Mouse (Mus musculus) kidney, embryonic 14.5 days (tissue): ENCODE results near the gene Kcnq1. TPM values are rescaled to one million over a fixed set of nuclear protein-coding genes. Genes with fewer than 3 reads are reported as not detected.

Experiments used
- ATAC-seq: fragments of 200-750 bp; cut with Nextera tagmentation; 2 replicates; pipeline ENCODE4 v1.8.0; 2017; ENCODE audit warnings: moderate number of reproducible peaks, mild to moderate bottlenecking, moderate TSS enrichment, moderate library complexity; ENCODE audit not compliant: low FRiP score, low TSS enrichment
- H3K27ac ChIP-seq: fragments of 300-500 bp; sonication (generic); 2 replicates; pipeline ENCODE4 v1.5.1; 2014; ENCODE audit warnings: low read depth, mild to moderate bottlenecking, low read length, moderate library complexity, mixed read lengths
- H3K27me3 ChIP-seq: fragments of 300-500 bp; sonication (generic); 2 replicates; pipeline ENCODE4 v1.6.1; 2014; ENCODE audit warnings: mild to moderate bottlenecking, low read length; ENCODE audit not compliant: control insufficient read depth, insufficient read depth
- H3K36me3 ChIP-seq: fragments of 300-500 bp; sonication (generic); 2 replicates; pipeline ENCODE4 v1.6.1; 2014; ENCODE audit warnings: low read length, mixed read lengths; ENCODE audit not compliant: control insufficient read depth, insufficient read depth
- H3K4me1 ChIP-seq: fragments of 300-500 bp; sonication (generic); 2 replicates; pipeline ENCODE4 v1.6.1; 2014; ENCODE audit warnings: low read length, mixed read lengths; ENCODE audit not compliant: control insufficient read depth, insufficient read depth
- H3K4me2 ChIP-seq: fragments of 300-500 bp; sonication (generic); replicated peaks from 2 replicates; pipeline ENCODE4 v1.6.1; 2014; ENCODE audit warnings: low read depth, mild to moderate bottlenecking, low read length
- H3K4me3 ChIP-seq: fragments of 300-500 bp; sonication (generic); 2 replicates; pipeline ENCODE4 v1.5.1; 2014; ENCODE audit warnings: mild to moderate bottlenecking, low read length
- H3K9ac ChIP-seq: fragments of 300-500 bp; sonication (generic); 2 replicates; pipeline ENCODE4 v1.6.1; 2014; ENCODE audit warnings: low read depth, mild to moderate bottlenecking, low read length, moderate library complexity
- H3K9me3 ChIP-seq: fragments of 300-500 bp; sonication (generic); 2 replicates; pipeline ENCODE4 v1.6.1; 2016; ENCODE audit warnings: low read length; ENCODE audit not compliant: control insufficient read depth
- WGBS: fragments of 180-500 bp; shearing (Covaris S2); extraction: QIAGEN DNeasy Blood & Tissue Kit; methylation state at CpG from one replicate; pipeline ENCODE4 v1.1.7; 2014; 5-methylcytosine and 5-hydroxymethylcytosine counted together
- polyA plus RNA-seq: library from polyadenylated mRNA; unstranded; fragments of >200 nt; fragmentation: Nextera tagmentation; extraction: Ambion mirVana; gene quantifications from 2 replicates; pipeline ENCODE4 v1.2.1, GENCODE M21; 2014

The Kcnq1 gene
- polyA plus RNA-seq, 1 experiment from 2014 or later, result 5.4 TPM

GRCm38 (mm10) chr7:143273747-143274146, 167.6 kb downstream of the Kcnq1 start:
- Histone ChIP-seq H3K9me3 (no peaks in the 10 kb centered on the region), H3K4me1 (no peaks in the 10 kb centered on the region), H3K4me3 (no peak overlapping the region), H3K4me2 (no peak overlapping the region), H3K27ac (no peak overlapping the region), H3K9ac (no peak overlapping the region), H3K27me3 (no peaks in the 10 kb centered on the region), H3K36me3 (0 out of 2 replicates have a peak, but pooled peaks cover 3% of the 10 kb centered on the region)
- WGBS, result 80% methylated on average over 4 of the region's 4 CpGs
- ATAC-seq, result no peak

DNA sequence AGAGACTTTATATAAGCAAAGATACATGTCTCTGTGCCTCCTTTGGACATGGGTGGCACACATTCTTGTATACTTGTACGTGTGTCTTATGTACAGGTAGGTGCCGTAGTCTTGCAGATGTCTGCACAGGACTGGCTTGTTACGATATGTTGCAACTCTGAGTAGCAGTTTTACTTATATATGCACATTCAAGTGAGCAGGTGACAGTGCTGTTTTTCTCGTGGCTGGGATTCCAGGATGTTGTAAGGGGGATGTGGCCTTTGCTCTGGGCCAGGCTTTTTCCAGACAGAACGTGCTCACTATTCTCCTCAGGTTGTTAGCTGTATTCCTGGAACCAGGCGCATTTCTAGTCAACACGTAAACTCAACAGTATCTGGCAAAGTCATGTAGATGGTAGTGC, 168.9 kb downstream of the Kcnq1 start:
- Histone ChIP-seq H3K27ac (no peak overlapping the region), H3K27me3 (no peaks in the 10 kb centered on the region), H3K4me2 (no peak overlapping the region), H3K9ac (no peak overlapping the region), H3K4me1 (no peaks in the 10 kb centered on the region), H3K9me3 (no peaks in the 10 kb centered on the region), H3K36me3 (0 out of 2 replicates have a peak, but pooled peaks cover 3% of the 10 kb centered on the region), H3K4me3 (no peak overlapping the region)
- no peak for ATAC-seq
- 83% methylated on average over 7 of the region's 7 CpGs for WGBS

DNA sequence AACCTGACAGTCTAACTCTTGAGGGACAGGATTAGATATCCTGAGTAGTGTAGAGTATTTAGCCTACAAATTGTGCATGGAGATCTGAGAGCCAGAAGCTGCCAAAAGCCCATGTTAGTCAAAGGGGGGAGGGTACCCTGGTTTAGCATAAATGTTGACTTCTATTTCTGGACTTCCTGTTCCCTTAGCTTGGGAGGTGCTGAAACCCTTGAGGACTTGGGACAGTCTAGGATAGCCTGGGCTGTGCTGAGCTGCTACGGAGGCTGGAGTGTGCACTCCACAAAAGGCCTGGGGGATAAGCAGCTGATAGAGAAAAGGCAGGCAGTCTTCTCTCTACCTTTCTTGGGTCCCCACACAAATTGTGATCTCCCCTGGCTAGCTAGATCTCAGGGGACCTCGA, 177.5 kb downstream of the Kcnq1 start:
- H3K4me1 ChIP-seq, result peaks cover 12% of the 10 kb centered on the region
- no peak for ATAC-seq
- WGBS, result 76% methylated on average over 2 of the region's 2 CpGs

DNA sequence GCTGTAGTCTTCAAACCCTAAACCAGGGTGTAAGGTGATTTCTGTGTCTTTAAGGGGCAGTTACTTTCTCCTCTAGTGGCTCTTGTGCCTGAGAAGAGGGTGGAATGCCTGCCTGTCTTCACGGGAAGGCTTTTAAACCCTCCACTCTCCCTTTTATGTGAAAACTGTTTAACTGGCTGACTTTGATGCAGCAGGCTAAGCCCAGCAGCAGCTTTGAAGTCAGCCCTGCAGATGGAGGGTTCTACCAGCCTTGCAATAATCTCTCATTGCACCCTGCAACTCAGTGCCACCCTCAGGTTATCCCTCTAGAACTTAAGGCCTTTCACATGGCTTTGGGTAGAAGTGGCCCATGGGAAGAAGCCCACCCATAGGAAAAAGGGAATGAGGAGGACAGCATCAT, 178.7 kb downstream of the Kcnq1 start:
- Histone ChIP-seq H3K4me2 (no peak overlapping the region), H3K27ac (no peak overlapping the region), H3K9ac (no peak overlapping the region), H3K9me3 (no peaks in the 10 kb centered on the region), H3K36me3 (no peaks in the 10 kb centered on the region), H3K27me3 (no peaks in the 10 kb centered on the region), H3K4me3 (no peak overlapping the region), H3K4me1 (peaks cover 20% of the 10 kb centered on the region)
- ATAC-seq, result no peak
- 29% methylated on average over 1 of the region's 1 CpGs for WGBS

More for the DNA sequence above, 177.5 kb downstream of the Kcnq1 start:
- Histone ChIP-seq H3K36me3 (no peaks in the 10 kb centered on the region), H3K4me3 (no peak overlapping the region), H3K4me2 (no peak overlapping the region), H3K9ac (no peak overlapping the region), H3K27ac (no peak overlapping the region), H3K9me3 (no peaks in the 10 kb centered on the region), H3K27me3 (no peaks in the 10 kb centered on the region)

DNA sequence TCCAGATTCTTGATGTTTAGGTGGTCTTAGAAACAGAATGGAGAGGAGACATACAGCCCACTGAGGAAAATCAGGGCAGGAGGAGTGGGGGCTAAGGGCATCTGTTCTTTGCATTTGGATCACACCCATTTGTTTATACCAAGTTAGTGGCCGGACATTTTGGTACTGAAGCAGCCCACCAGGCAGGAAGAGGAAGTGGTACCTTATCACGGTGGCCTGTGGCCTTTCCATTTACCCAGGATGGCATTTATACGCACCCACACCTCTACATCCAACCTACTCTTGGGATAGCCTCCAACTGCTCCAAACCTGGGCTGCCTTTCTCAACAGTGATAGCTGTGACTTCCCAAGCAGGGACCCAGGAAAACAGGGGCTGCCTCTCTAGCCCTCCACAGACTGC, 179.3 kb downstream of the Kcnq1 start:
- no peaks in the 10 kb centered on the region for H3K9me3 ChIP-seq
- H3K4me1 ChIP-seq, result peaks cover 20% of the 10 kb centered on the region
- no peaks in the 10 kb centered on the region for H3K36me3 ChIP-seq
- no peak overlapping the region for H3K27ac ChIP-seq
- no peak overlapping the region for H3K9ac ChIP-seq
- no peak overlapping the region for H3K4me3 ChIP-seq
- no peaks in the 10 kb centered on the region for H3K27me3 ChIP-seq
- ATAC-seq, result no peak
- no peak overlapping the region for H3K4me2 ChIP-seq
- WGBS, result 74% methylated on average over 3 of the region's 3 CpGs

GRCm38 (mm10) chr7:143286532-143287290, 180.5 kb downstream of the Kcnq1 start:
- no peak overlapping the region for H3K9ac ChIP-seq
- peaks cover 20% of the 10 kb centered on the region for H3K4me1 ChIP-seq
- no peak overlapping the region for H3K4me2 ChIP-seq
- 49% methylated on average over 8 of the region's 8 CpGs for WGBS
- no peaks in the 10 kb centered on the region for H3K9me3 ChIP-seq
- H3K36me3 ChIP-seq, result no peaks in the 10 kb centered on the region
- H3K27me3 ChIP-seq, result no peaks in the 10 kb centered on the region
- no peak overlapping the region for H3K27ac ChIP-seq
- no peak for ATAC-seq
- no peak overlapping the region for H3K4me3 ChIP-seq

DNA sequence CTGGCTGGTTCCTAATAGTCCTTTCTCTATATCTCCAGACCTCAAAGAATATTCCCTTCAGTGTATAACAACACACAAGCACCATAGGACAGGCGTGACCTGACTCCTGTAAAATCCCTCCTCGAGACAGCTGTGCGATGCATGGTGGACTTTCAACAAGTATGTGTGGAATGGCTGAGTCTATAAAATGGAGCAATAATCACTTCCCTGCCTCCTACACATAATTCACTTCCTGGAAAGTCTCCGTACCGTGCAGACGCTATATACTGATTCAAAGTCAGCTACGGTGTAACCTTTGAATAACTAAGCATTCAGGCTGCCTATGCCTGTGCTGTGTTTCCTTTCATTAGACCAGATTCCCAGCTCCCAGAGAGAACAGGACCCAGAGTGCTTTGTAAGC, 182.0 kb downstream of the Kcnq1 start:
- Histone ChIP-seq H3K9me3 (no peaks in the 10 kb centered on the region), H3K27ac (no peak overlapping the region), H3K4me3 (no peak overlapping the region), H3K36me3 (no peaks in the 10 kb centered on the region), H3K4me1 (peaks cover 24% of the 10 kb centered on the region), H3K27me3 (no peaks in the 10 kb centered on the region), H3K9ac (no peak overlapping the region), H3K4me2 (no peak overlapping the region)
- 54% methylated on average over 7 of the region's 7 CpGs for WGBS
- ATAC-seq, result no peak

- H3K27me3 ChIP-seq, result no peaks in the 10 kb centered on the region
- H3K27ac ChIP-seq, result no peak overlapping the region
- no peaks in the 10 kb centered on the region for H3K36me3 ChIP-seq
- no peak for ATAC-seq
- H3K4me1 ChIP-seq, result peaks cover 18% of the 10 kb centered on the region
- 62% methylated on average over 3 of the region's 3 CpGs for WGBS
- H3K9ac ChIP-seq, result no peak overlapping the region
- no peaks in the 10 kb centered on the region for H3K9me3 ChIP-seq
- H3K4me2 ChIP-seq, result no peak overlapping the region
- H3K4me3 ChIP-seq, result no peak overlapping the region
Observed at GRCm38 (mm10) chr7:143289082-143289849, 183.1 kb downstream of the Kcnq1 start.
